Mouse (Mus musculus): ENCODE results near the gene Chil1. TPM values are rescaled to one million over a fixed set of nuclear protein-coding genes. Genes with fewer than 3 reads are reported as not detected.

The Chil1 gene
- polyA plus RNA-seq, 1 experiment from 2014 or later = 2.8 TPM

DNA sequence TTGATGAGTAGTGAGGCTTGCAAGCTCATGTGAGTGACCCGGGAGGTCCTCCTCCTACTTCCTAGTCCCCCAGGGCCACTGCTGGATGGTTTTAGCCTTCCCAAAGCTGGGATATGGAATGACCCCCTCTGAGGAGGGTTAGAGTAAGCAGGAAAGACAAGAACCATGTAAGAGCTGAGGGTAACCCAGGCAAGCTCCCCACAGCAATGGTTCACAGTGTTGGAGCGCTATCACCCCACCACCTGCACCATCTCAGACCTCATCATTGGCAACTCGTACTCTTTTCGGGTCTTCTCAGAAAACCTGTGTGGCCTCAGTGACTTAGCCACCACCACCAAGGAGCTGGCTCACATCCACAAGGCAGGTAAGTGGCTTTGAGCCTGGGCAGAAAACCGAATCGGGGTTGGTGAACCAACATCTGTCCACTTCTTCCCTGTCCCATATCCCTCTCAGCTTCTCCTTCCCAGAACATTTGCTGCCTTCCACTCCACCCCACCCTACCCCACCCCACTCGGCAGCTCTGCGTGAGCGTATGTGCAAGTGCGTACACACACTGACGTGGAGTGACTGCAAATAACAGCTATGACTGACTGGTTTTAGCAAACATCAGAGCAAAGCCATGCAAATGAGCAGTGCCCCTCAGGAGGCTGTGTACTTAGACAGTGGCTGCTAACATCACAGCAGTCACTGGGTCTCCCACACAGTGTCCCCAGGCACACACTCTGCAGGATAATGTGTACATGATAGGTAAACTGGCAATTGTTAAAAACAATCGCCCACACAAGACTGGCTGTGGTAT lies 16.4 kb downstream of the Chil1 start:
- H3K4me1 ChIP-seq (replicated peaks) = peaks cover 25% of the 10 kb centered on the region
- no peaks in the 10 kb centered on the region for H3K36me3 ChIP-seq
- no peak overlapping the region for H3K4me2 ChIP-seq
- ATAC-seq (ENCODE audit: low read depth) = no peak
- no peaks in the 10 kb centered on the region for H3K9me3 ChIP-seq
- H3K4me3 ChIP-seq = no peak overlapping the region
- no peak overlapping the region for H3K27ac ChIP-seq (replicated peaks)
- H3K27me3 ChIP-seq = no peaks in the 10 kb centered on the region
- WGBS = 78% methylated on average over 12 of the region's 12 CpGs
- H3K9ac ChIP-seq = no peak overlapping the region

DNA sequence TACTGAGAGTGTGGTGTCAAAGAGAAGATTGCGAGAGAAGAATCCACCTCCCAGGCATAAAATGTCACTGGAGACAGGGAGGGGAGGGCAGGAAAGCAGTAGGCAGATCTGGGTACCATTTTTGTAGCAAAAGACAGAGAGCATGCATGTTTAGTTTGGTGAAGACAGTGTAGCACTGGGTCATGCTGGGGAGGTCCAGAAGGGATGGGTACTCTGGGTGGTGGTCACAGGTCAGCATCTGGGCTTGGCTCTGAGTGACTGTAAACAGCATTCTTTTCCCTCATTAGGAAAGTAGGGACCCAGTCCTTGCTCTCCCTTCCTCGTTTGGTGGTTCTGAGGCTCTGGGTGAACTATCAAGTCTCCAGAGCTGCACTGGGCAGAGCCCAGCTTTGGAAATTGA lies 18.5 kb downstream of the Chil1 start:
- Histone ChIP-seq H3K4me1 (replicated peaks) (peaks cover 11% of the 10 kb centered on the region), H3K36me3 (no peaks in the 10 kb centered on the region), H3K9me3 (no peaks in the 10 kb centered on the region), H3K27ac (replicated peaks) (no peak overlapping the region), H3K9ac (no peak overlapping the region), H3K4me3 (no peak overlapping the region), H3K4me2 (no peak overlapping the region), H3K27me3 (no peaks in the 10 kb centered on the region)
- no peak for ATAC-seq (ENCODE audit: low read depth)
- 68% methylated on average over 2 of the region's 2 CpGs for WGBS

DNA sequence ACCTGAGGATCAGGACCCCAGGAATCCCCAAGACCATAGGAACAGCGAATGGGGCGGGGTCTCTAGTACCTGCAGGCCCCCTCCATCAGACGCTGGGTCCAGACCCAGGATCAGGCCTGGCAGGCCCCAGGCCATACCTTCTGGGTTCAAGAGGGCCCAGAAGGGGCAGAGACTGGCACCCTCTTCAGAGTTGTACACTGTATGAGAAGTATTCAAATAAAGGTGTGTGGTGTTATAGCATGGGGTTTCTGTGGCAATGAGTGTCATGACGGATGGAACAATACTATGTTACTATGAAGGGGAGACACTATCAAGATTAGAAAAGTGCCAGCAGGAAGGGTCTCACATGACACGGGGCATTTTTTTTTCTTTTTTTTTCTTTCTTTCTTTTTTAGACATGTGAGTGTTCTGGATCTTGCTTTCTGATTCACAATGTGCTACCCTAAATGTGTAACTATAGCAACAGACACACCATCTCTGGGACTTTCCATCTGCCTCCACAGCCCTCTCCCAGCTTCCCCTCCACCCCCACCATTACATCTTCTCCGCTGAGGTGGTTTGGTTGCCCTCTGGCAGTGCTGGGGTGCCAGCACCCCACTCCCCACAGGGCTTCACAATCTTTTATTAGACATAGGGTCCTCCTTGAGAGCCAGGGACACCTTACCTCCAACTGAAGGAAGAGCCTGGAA lies 19.2 kb downstream of the Chil1 start:
- no peaks in the 10 kb centered on the region for H3K27me3 ChIP-seq
- 88% methylated on average over 6 of the region's 6 CpGs for WGBS
- no peaks in the 10 kb centered on the region for H3K36me3 ChIP-seq
- no peaks in the 10 kb centered on the region for H3K9me3 ChIP-seq
- H3K4me2 ChIP-seq = no peak overlapping the region
- H3K27ac ChIP-seq (replicated peaks) = no peak overlapping the region
- H3K4me3 ChIP-seq = no peak overlapping the region
- peaks cover 6% of the 10 kb centered on the region; the same call in 1 of the 2 replicates for H3K4me1 ChIP-seq (replicated peaks)
- ATAC-seq (ENCODE audit: low read depth) = no peak
- no peak overlapping the region for H3K9ac ChIP-seq

DNA sequence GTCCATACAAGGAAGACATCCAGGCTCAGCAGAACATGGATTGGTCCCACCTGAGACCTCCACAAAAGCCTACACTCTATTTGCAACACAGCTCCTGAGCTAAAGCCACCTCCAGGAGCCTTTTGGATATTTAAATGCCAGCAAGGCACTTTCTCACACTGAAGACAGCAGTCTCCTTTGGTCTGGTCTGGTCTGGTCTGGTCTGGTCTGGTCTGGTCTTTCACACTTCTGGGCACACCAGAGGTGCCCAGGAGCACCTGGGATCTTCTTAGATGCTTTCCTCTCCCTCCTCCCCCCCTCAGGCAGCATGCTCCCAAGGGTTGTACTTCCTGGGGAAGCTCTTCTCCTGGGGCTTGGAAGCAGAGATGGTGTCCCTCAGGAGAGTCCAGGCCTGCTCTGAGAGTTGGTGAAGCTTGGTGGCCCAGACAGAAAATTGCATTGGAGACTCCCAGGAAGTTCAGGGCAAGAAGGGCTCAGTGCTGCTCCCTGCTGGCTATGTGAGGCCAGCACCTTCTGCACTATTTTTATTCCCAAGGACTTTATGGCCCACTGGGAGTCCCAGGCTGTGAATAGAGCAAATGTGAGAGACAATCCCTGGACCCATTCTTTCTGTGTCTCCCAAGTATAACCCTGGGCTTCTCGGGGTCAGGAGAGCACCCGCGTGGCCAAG lies 19.9 kb downstream of the Chil1 start:
- no peak overlapping the region for H3K9ac ChIP-seq
- ATAC-seq (ENCODE audit: low read depth) = no peak
- WGBS = 24% methylated on average over 3 of the region's 3 CpGs
- no peak overlapping the region for H3K4me3 ChIP-seq
- no peak overlapping the region for H3K27ac ChIP-seq (replicated peaks)
- peaks cover 4% of the 10 kb centered on the region; the same call in 1 of the 2 replicates for H3K4me1 ChIP-seq (replicated peaks)
- H3K36me3 ChIP-seq = no peaks in the 10 kb centered on the region
- H3K27me3 ChIP-seq = no peaks in the 10 kb centered on the region
- no peaks in the 10 kb centered on the region for H3K9me3 ChIP-seq
- H3K4me2 ChIP-seq = no peak overlapping the region

DNA sequence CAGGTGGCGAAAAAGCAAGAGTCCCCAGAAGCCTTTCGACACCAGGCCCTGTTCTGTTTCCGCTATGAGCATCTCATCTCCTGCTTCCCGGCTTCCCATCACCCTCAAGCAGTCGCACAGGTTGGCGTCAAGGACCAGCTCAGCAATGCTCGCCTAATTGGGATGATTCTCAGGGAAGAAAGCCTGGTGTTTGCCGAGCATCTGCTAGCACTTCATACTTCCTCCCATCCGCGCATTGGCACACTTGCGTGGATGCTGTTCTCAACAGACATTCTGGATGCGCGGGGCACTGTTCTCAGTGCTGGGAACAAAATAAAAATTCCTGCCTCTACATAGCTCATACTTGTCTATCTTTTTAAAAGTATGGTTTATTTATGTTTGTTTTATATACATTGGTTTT lies 22.3 kb downstream of the Chil1 start:
- Histone ChIP-seq H3K9me3 (no peaks in the 10 kb centered on the region), H3K4me3 (no peak overlapping the region), H3K4me2 (no peak overlapping the region), H3K27me3 (no peaks in the 10 kb centered on the region), H3K36me3 (no peaks in the 10 kb centered on the region), H3K9ac (no peak overlapping the region), H3K27ac (replicated peaks) (no peak overlapping the region), H3K4me1 (replicated peaks) (peaks cover 4% of the 10 kb centered on the region; the same call in 1 of the 2 replicates)
- ATAC-seq (ENCODE audit: low read depth) = no peak
- WGBS = 90% methylated on average over 13 of the region's 13 CpGs

DNA sequence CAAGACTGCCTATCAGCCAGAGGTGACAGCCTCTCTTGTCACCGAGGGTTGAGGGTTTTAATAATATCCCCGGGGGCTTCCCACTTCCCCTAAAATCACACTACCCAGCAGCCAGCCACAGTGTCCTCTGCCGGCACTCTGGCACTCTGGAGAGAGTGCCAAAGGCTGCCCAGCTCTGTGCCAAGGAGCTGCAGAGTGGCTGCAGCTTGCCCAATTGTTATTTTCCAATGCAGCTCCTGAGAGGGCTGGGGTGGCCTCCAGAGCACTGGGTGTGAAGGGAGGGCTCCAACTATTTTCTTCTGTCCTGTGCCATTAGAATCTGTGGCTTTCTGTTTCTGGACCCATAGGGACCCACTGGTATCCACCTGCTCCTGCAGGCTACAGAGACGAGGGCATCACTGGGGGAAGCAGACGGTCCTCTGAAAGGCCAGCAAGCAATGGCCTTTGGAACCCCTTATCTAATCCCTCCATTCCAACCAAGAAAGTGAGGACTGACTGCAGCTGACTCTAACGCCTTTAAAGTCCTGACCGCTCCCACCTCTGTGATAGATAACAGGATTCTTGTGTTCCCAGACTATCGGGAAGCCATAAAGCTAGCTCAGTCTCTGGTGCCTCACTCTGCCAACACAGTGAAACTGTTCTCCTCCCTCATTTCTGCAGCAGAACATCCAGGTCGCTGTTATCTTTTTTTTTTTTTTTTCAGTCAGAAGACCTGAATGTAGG lies 23.5 kb downstream of the Chil1 start:
- Histone ChIP-seq H3K9me3 (no peaks in the 10 kb centered on the region), H3K27ac (replicated peaks) (no peak overlapping the region), H3K4me1 (replicated peaks) (peaks cover 4% of the 10 kb centered on the region), H3K36me3 (no peaks in the 10 kb centered on the region), H3K9ac (no peak overlapping the region), H3K4me3 (no peak overlapping the region), H3K27me3 (no peaks in the 10 kb centered on the region), H3K4me2 (no peak overlapping the region)
- 53% methylated on average over 9 of the region's 9 CpGs for WGBS
- ATAC-seq (ENCODE audit: low read depth) = no peak

DNA sequence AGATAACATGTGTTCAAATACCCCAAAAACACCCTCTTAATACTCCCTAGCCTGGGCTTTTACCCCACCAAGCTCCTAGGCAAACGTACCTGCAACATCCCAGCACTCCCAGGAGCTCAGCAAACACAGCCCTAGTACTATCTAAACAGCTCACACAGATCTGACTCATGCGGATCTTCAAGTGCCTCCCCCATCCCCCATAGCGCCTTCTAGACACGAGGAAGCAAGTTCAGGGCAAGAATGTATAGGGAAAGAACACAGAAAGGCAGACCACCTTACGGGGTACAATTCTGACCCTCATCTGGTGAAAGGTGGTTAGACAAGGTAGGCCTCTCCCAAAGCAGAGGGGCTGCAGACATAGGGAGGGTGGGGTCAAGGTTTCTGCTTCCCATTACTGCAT lies 24.1 kb downstream of the Chil1 start:
- no peak for ATAC-seq (ENCODE audit: low read depth)
- Histone ChIP-seq H3K4me2 (no peak overlapping the region), H3K9me3 (no peaks in the 10 kb centered on the region), H3K27me3 (no peaks in the 10 kb centered on the region), H3K4me1 (replicated peaks) (peaks cover 4% of the 10 kb centered on the region), H3K4me3 (no peak overlapping the region), H3K9ac (no peak overlapping the region), H3K27ac (replicated peaks) (no peak overlapping the region), H3K36me3 (no peaks in the 10 kb centered on the region)
- WGBS = 61% methylated on average over 5 of the region's 5 CpGs

DNA sequence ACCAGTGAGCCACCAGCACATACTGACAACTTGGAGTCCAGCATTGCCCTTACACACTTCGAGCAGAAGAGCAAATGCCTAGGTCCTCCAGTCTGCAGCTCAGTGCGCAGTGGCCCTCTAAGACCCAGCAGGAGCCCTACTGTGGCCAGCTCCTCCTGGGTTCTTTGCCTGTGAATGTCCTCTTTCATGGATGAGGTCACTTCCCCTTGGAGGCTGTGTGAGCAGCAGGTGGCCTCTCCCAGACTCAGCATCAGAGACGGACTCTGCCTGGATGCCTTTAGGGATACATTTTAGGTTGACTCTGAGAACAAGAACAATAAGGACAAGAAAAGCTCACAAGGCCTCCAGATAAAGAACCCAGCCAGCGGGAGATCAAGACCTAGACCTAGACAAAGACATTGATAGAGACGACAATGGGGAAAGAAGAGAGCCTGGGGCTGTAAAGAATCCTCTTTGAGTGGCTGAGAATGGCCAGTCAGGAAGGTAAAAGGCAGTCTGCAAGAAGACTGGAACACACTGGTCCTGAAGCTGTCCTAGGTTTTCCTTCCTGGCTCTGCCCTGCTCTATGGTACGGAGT lies 28.3 kb downstream of the Chil1 start:
- H3K9me3 ChIP-seq = no peaks in the 10 kb centered on the region
- no peaks in the 10 kb centered on the region for H3K27me3 ChIP-seq
- H3K4me2 ChIP-seq = no peak overlapping the region
- ATAC-seq (ENCODE audit: low read depth) = no peak
- 47% methylated on average over 6 of the region's 6 CpGs for WGBS
- H3K4me1 ChIP-seq (replicated peaks) = peaks cover 6% of the 10 kb centered on the region
- H3K36me3 ChIP-seq = no peaks in the 10 kb centered on the region
- H3K9ac ChIP-seq = no peak overlapping the region
- no peak overlapping the region for H3K27ac ChIP-seq (replicated peaks)
- H3K4me3 ChIP-seq = no peak overlapping the region

DNA sequence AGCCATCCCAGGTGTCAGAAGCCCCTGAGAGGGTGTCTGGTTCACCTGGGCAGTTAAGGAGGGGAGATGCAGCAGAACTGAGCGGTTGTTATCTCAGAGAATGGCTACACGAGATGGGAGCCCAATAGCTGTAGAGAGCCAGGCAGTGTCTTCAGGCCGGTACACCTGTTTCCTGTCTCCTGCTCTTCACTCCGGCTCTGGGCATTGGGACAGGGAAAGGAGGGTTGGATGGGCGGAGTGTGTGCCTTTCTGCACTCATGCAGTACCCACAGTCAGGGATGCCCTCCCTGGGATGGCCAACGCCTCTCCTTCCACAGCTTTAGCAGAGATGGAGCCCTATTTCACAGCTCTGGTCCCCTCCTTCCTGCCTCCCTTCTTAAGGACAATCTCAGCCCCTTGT lies 29.1 kb downstream of the Chil1 start:
- ATAC-seq (ENCODE audit: low read depth) = no peak
- no peaks in the 10 kb centered on the region for H3K9me3 ChIP-seq
- peaks cover 11% of the 10 kb centered on the region for H3K4me1 ChIP-seq (replicated peaks)
- WGBS = 66% methylated on average over 6 of the region's 6 CpGs
- H3K9ac ChIP-seq = no peak overlapping the region
- H3K4me2 ChIP-seq = no peak overlapping the region
- H3K27me3 ChIP-seq = no peaks in the 10 kb centered on the region
- no peaks in the 10 kb centered on the region for H3K36me3 ChIP-seq
- no peak overlapping the region for H3K4me3 ChIP-seq
- no peak overlapping the region for H3K27ac ChIP-seq (replicated peaks)

DNA sequence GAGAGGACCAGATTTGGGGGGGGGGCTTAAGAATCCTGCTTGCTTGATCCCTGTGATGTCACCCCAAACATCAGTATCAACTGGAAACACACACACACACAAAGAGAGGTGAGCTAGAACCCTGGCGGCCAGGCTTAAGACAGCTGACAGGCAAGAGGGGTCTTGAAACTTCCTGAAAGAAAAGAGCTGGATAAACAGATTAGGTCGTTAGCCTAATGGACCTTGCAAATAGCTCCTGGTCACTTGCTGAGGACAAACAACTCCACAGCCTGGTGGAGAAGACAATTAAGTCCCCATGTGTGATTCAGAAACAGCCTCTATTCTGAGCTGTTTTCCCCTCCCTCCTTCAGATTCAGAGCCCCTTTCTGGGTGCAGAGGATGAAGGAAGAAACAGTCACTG lies 29.7 kb downstream of the Chil1 start:
- WGBS = 5% methylated on average over 2 of the region's 2 CpGs
- no peak overlapping the region for H3K9ac ChIP-seq
- H3K27me3 ChIP-seq = no peaks in the 10 kb centered on the region
- H3K9me3 ChIP-seq = no peaks in the 10 kb centered on the region
- no peak overlapping the region for H3K4me3 ChIP-seq
- ATAC-seq (ENCODE audit: low read depth) = no peak
- no peaks in the 10 kb centered on the region for H3K36me3 ChIP-seq
- H3K4me2 ChIP-seq = no peak overlapping the region
- H3K27ac ChIP-seq (replicated peaks) = no peak overlapping the region
- H3K4me1 ChIP-seq (replicated peaks) = peaks cover 12% of the 10 kb centered on the region

DNA sequence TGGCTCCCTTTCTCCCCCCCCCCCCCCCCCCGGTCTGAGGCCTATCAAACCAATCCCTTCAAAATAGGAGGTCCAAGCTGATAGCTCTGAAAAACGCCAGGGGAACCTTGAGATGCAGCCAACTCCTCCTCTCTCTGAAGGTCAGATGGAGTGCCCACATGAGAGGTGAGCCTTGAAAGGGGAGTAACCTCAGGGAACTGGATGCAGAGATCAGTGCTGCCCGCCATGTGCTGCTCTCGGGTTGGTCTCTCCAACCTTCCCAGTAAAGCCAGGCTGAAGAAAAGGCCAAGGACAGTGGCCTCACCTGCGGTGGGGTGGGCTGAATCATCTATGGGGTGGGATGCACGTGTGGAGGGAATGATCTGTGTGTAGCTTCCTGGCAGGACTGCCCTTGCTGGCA lies 30.4 kb downstream of the Chil1 start:
- 90% methylated on average over 5 of the region's 6 CpGs for WGBS
- no peaks in the 10 kb centered on the region for H3K9me3 ChIP-seq
- no peak overlapping the region for H3K4me2 ChIP-seq
- H3K36me3 ChIP-seq = no peaks in the 10 kb centered on the region
- H3K9ac ChIP-seq = no peak overlapping the region
- peaks cover 12% of the 10 kb centered on the region for H3K4me1 ChIP-seq (replicated peaks)
- no peaks in the 10 kb centered on the region for H3K27me3 ChIP-seq
- no peak for ATAC-seq (ENCODE audit: low read depth)
- no peak overlapping the region for H3K4me3 ChIP-seq
- no peak overlapping the region for H3K27ac ChIP-seq (replicated peaks)

DNA sequence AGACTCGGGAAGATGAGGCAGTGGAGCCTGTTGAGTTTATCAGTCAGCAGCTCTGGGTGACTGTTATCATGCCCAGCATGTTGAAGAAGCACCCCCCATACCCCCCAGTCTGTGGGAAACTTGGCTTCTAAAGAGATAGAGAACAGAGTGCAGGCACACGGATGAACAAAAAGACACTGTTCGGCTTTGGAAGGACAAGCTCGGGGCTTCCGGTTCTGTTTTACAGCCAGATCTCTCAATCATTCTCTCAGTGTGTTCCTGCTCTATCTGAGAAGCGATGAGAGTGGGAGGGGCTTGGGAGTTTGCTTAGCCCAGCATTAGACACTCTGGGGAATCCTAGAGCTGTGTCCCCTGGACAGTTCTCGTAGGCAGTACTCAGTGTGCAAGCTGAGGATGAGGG lies 31.4 kb downstream of the Chil1 start:
- ATAC-seq (ENCODE audit: low read depth) = no peak

More for the DNA sequence above, 31.4 kb downstream of the Chil1 start:
- Histone ChIP-seq H3K4me3 (no peak overlapping the region), H3K4me2 (no peak overlapping the region), H3K9ac (no peak overlapping the region), H3K9me3 (no peaks in the 10 kb centered on the region), H3K36me3 (no peaks in the 10 kb centered on the region), H3K27me3 (no peaks in the 10 kb centered on the region), H3K4me1 (replicated peaks) (peaks cover 12% of the 10 kb centered on the region), H3K27ac (replicated peaks) (no peak overlapping the region)
- 65% methylated on average over 7 of the region's 7 CpGs for WGBS

Data from neural tube, embryonic 13.5 days (tissue).